Mouse (Mus musculus) gastrocnemius, postnatal 14 days (tissue): Measurements from ENCODE around the gene Rap1a. TPM values are rescaled to one million over a fixed set of nuclear protein-coding genes. Genes with fewer than 3 reads are reported as not detected.

ENCODE experiments used
- DNase-seq: peaks from one replicate; pipeline ENCODE4 v3.0.0; 2021; ENCODE audit warnings: mixed read lengths
- intact Hi-C: fragments of 180-260 bp; cut with DNase I; formaldehyde crosslinking; loops from one replicate; pipeline ENCODE4 v1.15.1; 2025; ENCODE audit warnings: low total_unique reads
- total RNA-seq, 2 experiments: library from RNA; stranded (reverse); gene quantifications; 2 replicates each; pipeline ENCODE4 v1.2.3; 2021

The Rap1a gene
- total RNA-seq, 2 experiments from 2014 or later = 95.3 to 107 TPM

DNA sequence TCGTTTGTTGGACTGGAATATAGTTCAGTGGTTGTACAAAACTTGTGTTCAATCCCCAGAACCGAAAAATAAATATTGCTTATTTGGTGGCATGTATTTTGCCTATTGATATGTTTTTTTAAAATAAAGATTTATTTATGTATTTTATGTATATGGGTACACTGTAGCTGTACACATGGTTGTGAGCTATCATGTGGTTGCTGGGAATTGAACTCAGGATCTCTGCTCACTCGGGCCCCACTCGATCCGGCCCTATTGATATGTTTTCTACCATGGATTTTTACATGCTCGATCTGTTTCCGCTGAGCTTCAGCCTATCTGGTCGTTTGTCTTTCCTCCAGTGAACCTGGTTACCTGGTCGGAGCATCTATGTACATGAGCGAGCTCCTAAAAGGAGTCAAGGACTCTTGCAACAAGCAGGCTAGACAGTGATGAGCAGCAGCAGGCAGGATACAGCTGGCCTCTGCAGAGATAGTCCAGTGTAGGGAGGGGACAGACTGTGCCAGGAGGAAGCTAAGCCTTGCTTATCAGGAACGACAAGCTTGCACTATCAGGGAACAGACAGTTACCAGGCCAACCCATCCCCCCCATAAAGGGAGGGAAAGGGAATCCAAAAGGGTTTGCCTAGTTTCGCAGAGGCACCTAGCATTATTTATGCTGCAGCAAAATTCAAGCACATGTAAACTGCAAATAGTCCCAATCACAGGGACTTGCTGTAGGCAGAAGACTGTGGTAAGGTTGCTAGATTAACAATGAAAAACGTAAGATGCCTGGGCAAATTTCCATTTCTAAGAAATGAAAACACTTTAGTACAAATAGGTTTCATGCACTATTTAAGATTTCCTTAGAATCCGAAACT, 7.3 kb upstream of the Rap1a start:
- no peak for DNase-seq
- intact Hi-C loops = no loop called here

DNA sequence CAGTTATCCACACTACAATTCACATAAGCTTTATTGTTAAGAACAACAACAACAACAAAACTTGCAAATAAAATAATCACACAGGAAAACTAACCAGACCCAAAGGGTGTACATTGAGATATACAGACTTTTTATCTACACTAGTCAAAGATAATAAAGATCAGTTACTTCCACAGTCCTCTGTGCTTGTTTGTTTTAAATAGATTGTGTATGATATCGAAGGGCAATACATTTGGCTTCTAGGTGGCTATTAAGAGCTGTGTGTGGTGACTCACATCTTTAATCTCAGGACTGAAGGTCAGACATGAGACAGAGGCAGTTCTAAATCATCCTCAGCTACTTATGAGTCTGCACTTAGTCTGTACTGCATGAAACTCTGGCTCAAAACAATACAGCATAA, 6.5 kb upstream of the Rap1a start:
- no peak for DNase-seq
- intact Hi-C loops = no loop called here

DNA sequence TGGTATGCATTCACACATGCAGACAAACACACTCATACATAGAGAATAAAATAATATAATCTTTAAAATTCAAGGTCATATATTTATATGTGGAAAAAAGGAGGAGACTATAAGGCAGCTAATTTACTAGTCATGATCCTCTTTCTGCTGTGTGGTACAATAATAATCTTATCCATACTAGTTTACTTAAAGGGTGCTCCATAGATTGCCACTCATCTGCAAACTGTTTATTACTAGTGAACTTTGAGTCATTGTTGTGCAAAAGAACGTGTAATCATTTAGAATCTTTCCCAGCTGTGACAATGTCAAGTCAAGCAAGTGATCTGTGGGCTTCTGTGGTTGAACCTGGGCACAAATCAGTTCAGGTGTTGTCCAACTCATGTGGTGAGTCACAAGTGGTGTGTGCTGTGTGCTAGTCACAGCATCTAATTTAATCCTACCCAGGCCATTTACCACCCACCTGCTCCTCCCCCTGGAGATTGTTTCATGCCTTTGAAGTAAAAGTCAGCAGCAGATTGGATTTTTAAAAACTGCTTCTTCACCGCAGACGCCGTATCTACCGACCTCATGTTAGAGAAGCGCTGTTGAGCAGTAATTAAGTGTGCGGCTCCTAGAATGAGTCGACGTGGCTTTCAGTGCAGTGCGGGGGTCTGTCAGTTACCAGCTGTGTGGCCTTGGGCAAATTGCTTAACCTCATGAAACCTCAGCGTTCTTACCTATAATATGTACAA, 5.5 kb upstream of the Rap1a start:
- DNase-seq = no peak
- intact Hi-C loops = no loop called here

DNA sequence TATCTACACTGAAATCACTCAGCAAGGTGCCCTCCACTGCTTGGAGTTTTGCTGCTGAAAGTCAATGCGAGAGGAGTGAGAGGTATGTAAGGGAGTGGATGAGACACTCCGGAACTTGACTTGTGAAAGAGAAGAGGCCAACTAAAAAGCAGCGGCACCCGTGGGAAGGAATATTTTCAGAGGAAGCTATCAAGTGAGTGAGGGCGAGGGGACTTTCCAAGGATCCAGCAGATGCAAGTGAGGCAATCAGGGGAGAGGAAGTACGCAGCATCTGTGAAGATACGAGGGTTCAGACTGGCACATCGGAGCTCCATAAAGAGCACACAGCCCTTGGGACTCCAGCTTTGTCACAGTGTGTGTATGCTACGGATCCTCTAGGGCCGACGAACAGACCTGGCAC, 2.5 kb upstream of the Rap1a start:
- intact Hi-C loops = no loop called here
- no peak for DNase-seq

DNA sequence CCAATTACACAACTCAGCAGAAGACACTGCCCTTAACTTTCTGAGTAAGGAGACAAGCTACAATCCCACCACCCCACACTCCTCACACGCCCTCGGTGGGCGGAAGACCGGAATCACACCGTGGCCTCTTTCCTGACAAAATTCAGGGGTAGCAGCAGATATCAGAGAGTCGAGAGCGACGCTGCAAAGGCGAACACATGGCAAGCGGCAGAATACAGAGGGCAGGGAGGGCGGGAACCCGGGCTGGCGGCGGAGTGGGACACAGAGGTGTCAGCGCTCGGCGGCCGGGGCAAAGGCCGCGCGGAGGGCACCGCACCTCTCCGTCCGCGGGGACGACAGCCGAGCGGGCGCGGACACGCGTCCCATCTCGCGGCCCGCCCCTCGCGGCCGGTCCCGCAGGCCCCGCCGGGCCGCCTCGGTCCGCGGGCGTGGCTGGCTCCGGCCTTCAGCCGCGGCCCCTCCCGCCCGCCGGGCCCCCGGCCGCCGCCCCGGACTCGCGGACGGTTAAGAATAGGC, 403 bp downstream of the Rap1a start:
- intact Hi-C loops = no loop called here

DNA sequence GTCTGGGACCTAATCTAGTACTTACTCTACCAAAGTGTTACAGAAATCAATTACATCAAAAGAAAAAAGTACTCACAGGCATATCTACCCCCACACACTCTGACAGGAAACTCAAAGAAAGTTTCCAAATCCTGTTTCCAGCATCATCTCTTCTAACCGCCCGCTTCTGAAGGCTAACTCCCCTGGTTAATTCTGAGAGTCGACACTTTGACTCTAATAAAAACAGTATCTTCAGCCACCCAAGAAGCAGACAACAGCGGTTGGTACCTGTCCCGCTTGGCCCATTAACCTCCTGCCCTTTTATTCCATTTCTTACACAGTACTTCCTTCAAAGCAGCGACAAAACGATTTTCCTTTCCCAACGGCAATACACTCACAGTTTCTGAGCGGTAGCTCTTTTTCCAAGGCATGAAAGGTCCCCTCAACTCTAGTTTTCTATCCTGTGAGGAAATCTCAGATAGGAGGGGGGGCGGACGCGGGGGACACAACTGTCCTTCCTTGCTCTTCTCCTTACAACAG, 921 bp downstream of the Rap1a start:
- intact Hi-C loops = no loop called here
- DNase-seq = no peak

More for the DNA sequence above, 403 bp downstream of the Rap1a start:
- peak; percentile 10 for DNase-seq

DNA sequence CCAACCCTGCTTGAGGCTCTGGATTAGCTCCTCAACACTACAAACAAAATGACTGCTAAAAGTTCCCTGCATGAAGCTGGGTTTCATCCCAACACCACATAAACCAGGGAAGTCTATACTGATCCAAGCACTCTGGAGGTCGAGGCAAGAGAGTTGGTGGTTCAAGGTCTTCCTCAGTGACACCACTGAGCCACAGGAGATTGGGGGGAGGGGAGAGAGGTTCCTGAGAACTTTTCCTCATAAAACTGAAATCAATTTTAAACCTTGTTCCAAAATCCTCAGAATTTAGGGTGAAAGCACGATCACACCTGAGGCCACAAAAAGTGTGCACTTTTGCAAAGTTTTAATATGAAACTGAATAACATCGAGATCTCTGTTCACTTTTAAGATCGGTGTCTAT, 1.8 kb downstream of the Rap1a start:
- intact Hi-C loops = no loop called here
- DNase-seq = no peak

DNA sequence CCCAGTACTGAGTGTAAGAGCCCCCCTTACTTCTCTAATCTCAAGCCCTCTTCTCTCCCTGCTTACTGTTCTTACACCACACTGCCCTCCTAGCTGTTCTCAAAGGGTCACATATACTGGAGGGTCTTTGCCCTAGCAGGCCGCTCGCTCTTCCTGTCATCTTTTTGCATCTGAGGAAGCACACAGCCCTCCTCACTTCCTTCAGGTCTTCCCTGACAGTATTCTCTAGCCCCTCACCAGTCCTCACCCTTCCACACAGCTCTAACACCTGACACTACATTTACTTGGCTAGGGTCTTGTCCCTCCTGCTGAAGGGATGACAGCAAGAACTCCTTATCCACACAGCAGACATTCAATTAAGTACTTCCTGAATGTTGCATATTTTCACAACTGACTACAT, 2.4 kb downstream of the Rap1a start:
- DNase-seq = no peak
- intact Hi-C loops = no loop called here

DNA sequence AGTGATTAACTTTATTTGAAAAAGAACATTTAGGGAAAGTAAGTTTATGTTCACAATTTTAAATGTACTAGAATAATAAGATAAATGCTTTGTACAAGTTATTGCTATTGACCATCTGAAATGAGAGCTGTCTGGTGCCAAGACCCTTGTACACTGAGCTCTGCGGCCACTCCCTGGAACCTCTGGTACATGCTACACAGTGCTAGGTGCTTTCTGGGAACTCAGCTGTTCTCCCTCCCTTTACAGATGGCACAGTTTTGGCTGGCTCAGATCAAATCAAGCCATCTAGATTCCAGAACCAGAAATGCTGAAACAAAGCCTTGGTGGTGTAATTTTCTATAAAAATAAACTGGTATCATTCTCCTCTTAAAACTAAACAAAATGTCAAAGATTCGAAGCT, 3.7 kb downstream of the Rap1a start:
- DNase-seq = no peak

DNA sequence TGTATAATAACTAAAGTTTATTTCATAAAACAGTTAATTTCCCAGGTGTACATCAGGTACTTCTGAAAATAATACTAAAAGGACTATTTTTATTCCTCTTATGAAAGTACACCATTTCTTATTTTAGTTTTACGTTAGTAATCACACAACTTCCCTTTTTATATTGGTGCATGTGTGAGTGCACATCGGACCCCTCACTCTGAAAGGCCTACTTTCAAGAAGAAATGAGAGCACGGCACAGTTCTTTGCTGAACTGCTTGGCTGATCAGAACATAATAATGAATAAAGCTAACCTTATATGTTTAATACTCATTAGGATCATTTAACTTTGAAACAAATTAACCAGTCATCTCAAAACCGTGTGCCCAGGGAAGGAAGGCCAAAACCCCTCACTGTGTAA, 4.4 kb downstream of the Rap1a start:
- intact Hi-C loops = no loop called here
- DNase-seq = no peak

More for the DNA sequence above, 3.7 kb downstream of the Rap1a start:
- intact Hi-C loops = no loop called here

DNA sequence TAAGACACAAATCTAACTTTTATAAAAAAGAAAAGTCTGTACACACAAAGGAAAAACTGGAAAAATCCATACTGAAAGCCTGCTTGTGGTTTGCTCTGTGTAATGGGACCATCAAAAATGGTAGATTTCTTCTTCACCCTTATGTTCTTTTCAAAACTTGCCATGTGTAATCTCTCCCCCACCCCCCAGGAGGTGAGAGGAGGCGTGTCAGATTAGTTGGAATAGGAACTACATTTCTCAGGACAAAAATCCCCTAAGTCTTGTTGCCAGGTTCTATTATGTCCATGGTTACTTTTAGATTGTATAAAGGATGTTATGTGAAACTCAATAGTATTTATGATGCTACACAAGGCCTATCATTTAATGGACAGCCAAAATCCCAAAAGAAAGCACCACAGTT, 6.8 kb downstream of the Rap1a start:
- intact Hi-C loops = no loop called here
- DNase-seq = no peak

DNA sequence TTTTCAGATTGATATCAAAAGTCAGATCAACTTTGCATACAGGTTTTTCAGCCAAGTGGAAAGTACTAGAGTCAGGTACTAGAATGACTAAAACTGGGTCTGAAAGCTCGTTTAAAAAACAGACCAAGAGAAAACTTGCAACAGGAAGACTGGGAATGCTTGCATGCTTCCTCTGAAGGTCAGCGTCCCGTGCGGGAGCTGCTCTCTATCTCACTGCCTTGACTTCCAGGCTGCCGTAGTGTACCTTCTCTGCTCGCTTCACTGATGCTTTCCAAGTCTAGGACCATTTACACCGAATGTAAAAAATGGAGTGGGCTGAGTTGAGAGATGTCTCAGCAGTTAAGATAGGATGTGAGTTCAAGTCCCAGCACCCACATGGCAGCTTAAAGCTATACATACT, 8.8 kb downstream of the Rap1a start:
- no peak for DNase-seq
- intact Hi-C loops = no loop called here

DNA sequence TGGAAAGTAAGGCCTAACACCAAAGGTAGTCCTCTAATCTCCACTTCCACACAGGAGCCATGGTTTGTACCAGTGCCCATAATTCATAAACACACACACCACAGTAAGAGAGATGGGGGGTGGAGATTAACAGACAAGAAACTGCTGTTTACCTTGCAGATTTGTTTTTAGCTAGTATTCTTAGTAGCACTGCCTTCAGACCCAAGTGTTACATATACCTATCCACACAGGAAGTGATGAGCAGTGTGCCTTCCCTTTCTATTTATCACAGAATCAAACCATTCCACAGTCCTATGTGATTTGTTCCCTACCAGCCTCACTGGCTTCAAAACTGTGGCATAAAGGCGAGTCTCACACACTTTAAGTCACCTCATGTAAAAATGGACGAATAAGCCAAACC, 10.0 kb downstream of the Rap1a start:
- no peak for DNase-seq
- intact Hi-C loops = no loop called here

DNA sequence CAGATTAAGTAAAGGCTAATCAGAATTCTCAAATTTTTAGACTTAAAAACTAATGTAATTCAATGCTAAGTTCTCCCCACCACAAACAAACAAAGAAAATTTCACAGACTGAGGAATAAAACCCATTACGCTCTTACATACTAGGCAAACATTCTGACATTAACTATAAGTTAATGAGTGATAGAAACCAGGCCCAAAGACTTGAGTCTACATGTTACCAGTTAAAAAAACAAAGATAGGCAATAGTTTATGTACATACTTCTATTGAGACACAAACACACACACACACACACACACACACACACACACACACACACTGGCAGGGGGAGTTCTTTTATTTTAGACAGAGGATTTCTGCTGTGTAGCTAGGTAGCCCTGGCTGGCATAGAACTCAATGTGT, 10.8 kb downstream of the Rap1a start:
- DNase-seq = no peak
- intact Hi-C loops = no loop called here

DNA sequence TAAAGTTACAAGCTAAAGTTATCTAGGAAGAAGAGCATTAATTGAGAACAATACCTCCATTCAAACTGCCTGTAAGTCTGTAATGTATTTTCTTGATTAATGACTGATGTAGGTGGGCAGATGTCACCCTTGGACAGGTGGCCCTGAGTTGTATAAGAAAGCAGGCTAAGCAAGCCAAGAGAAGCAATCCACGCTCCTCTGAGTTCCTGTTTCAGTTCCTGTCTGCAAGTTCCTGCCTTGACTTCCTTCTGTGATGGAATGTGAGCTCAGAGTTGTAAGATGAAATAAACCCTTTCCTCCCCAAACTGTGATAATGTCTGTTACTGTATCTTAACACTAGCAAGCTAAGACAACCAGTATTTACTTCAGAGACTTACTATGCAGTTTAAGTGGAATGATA, 11.4 kb downstream of the Rap1a start:
- intact Hi-C loops = no loop called here
- DNase-seq = no peak

DNA sequence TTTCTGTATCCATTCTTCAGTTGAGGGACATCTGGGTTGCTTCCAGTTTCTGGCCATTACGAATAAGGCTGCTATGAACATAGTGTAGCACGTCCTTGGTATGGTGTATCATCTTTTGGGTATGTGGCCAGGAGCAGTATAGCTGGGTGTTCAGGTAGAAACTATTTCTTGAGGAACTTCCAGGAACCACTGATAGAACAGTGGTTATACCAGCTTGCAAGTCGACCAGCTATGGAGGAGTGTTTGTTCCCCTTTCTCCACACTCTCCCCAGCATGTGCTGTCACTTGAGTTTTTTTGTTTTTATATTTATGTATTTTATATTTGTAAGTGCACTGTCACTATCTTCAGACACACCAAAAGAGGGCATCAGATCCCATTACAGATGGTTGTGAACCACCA, 13.8 kb downstream of the Rap1a start:
- intact Hi-C loops = no loop called here
- DNase-seq = no peak

DNA sequence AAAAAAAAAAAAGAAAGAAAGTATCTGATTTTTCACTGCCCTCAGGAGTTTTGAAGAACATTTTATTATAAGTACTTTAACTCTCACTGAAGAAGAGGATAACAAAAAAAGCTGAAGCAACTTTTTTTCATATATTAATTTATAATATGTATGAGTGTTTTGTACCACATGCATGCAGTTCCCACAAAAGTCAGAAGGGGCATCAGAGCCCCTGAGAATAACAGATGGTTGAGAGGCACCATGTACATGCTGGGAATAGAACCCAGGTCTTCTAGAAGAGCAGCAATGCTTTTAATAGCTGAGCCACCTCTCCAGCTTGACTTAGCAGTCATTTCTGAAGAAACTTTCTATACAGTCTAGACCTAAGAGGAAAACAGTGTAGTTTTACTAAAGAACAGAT, 15.3 kb downstream of the Rap1a start:
- intact Hi-C loops = no loop called here
- no peak for DNase-seq

DNA sequence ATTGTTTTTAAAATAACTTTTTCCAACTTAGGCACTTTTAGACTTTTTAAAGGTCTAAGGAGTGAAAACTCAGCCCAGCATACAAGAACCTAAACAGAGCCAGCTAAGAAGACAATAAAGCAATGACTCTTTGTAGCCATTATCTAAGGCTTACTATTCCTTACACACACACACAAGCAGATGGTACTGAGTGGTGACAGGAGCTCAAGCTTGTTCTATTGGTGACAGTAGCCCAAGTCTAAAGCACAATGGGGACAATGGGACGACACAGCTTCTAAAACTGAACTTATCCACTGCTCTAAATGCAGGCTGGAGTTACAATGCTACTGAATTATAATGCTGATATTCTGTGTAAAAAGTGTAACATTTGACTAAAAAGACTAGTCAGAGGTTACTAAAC, 17.3 kb downstream of the Rap1a start:
- DNase-seq = no peak
- intact Hi-C loops = no loop called here

DNA sequence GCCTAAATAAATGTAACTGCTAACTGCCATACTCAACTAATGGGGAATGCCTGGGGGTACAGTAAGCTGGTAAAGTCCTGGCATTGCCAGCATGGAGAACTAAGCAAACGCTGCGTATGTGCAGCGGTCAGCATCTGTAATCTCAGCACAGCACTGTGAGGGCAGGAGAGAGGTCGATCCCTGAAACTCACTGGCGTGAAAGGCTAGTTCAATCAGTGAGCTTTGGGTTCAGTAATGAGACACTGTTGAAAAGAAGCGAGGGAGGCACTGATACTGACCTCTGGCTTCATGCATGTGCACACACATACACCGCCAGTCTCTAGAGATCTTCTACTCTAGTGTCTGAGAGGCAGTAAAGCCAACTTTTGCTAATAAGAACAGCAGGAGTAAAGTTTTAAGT, 18.7 kb downstream of the Rap1a start:
- DNase-seq = no peak
- intact Hi-C loops = no loop called here

DNA sequence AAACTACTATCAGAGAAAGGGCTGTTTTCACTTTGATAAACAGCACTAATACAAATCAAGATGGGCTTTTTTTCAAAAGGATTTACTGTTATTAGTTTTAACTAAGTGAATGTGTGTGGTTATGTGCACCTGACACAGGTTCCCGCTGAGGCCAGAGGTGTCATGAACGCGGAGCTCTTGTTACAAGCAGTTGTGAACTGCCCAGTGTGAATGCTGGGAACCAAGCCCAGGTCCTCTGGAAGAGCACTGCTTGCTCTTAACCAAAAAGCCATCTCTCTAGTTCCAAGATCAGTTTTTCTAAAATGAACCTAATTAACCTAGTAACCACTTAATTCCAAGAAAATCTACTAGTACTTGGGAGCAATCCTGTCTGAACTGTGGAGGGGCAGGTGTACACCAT, 23.1 kb downstream of the Rap1a start:
- intact Hi-C loops = no loop called here

DNA sequence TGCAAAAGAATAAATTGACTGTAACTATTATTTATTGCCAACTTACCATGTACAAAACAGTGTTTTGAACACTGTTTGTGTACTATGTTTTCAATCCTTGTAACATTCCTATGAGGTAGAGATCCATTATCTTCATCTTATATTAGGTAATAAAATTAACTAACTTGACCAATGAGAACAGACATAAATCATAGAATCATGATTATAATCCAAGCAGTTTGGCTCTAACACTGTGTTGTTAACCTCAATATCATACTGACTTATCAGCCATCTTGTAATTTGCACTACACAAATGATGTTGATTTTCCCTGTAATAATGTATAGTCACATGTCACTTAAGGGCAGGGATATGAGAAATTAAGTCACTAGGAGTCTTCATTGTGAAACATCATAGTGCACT, 26.6 kb downstream of the Rap1a start:
- intact Hi-C loops = no loop called here
- DNase-seq = no peak

More for the DNA sequence above, 23.1 kb downstream of the Rap1a start:
- DNase-seq = no peak
